Mouse (Mus musculus) embryonic facial prominence, embryonic 15.5 days (tissue): ENCODE results near the gene Mpzl3. TPM values are rescaled to one million over a fixed set of nuclear protein-coding genes. Genes with fewer than 3 reads are reported as not detected.

Source experiments
- ATAC-seq: fragments of 200-750 bp; cut with Nextera tagmentation; 2 replicates; pipeline ENCODE4 v1.8.0; 2017; ENCODE audit warnings: low read depth, moderate TSS enrichment; ENCODE audit not compliant: insufficient number of reproducible peaks, low FRiP score, low TSS enrichment
- H3K27ac ChIP-seq: fragments of 300-500 bp; sonication (generic); replicated peaks from 2 replicates; pipeline ENCODE4 v1.5.1; 2015; ENCODE audit warnings: mild to moderate bottlenecking, inconsistent platforms
- H3K27me3 ChIP-seq: fragments of 300-500 bp; sonication (generic); 2 replicates; pipeline ENCODE4 v1.6.1; 2015; ENCODE audit warnings: inconsistent platforms
- H3K36me3 ChIP-seq: fragments of 300-500 bp; sonication (generic); 2 replicates; pipeline ENCODE4 v1.6.1; 2015; ENCODE audit warnings: mild to moderate bottlenecking, inconsistent platforms
- H3K4me1 ChIP-seq: fragments of 300-500 bp; sonication (generic); 2 replicates; pipeline ENCODE4 v1.6.1; 2015; ENCODE audit warnings: inconsistent platforms
- H3K4me2 ChIP-seq: fragments of 300-500 bp; sonication (generic); replicated peaks from 2 replicates; pipeline ENCODE4 v1.6.1; 2015; ENCODE audit warnings: mild to moderate bottlenecking, inconsistent platforms
- H3K4me3 ChIP-seq: fragments of 300-500 bp; sonication (generic); replicated peaks from 2 replicates; pipeline ENCODE4 v1.5.1; 2015; ENCODE audit warnings: mild to moderate bottlenecking, inconsistent platforms
- H3K9ac ChIP-seq: fragments of 300-500 bp; sonication (generic); 2 replicates; pipeline ENCODE4 v1.6.1; 2015; ENCODE audit warnings: inconsistent platforms
- H3K9me3 ChIP-seq: fragments of 300-500 bp; sonication (generic); replicated peaks from 2 replicates; pipeline ENCODE4 v1.6.1; 2016; ENCODE audit warnings: inconsistent platforms
- WGBS: fragments of 180-500 bp; shearing (Covaris S2); methylation state at CpG from one replicate; pipeline ENCODE4 v1.1.7; 2015; 5-methylcytosine and 5-hydroxymethylcytosine counted together
- polyA plus RNA-seq: library from polyadenylated mRNA; unstranded; fragments of >200 nt; fragmentation: Nextera tagmentation; extraction: Ambion mirVana; gene quantifications from 2 replicates; pipeline ENCODE4 v1.2.1, GENCODE M21; 2015

Gene Mpzl3
- polyA plus RNA-seq, 1 experiment from 2014 or later, result 9.0 TPM

- Histone ChIP-seq H3K9me3 (no peaks in the 10 kb centered on the region), H3K4me3 (no peak overlapping the region), H3K27ac (no peak overlapping the region), H3K9ac (no peak overlapping the region), H3K36me3 (no peaks in the 10 kb centered on the region), H3K4me1 (peaks cover 6% of the 10 kb centered on the region; the same call in 1 of the 2 replicates), H3K4me2 (no peak overlapping the region), H3K27me3 (peaks cover 22% of the 10 kb centered on the region)
- ATAC-seq, result no peak
- 88% methylated on average over 16 of the region's 16 CpGs for WGBS
Measured at GRCm38 (mm10) chr9:45046973-45047372, 8.0 kb upstream of the Mpzl3 start.

GRCm38 (mm10) chr9:45048511-45048910 lies 6.5 kb upstream of the Mpzl3 start:
- Histone ChIP-seq H3K9me3 (no peaks in the 10 kb centered on the region), H3K27ac (no peak overlapping the region), H3K4me3 (no peak overlapping the region), H3K4me1 (no peaks in the 10 kb centered on the region), H3K4me2 (no peak overlapping the region), H3K27me3 (peaks cover 13% of the 10 kb centered on the region), H3K36me3 (no peaks in the 10 kb centered on the region), H3K9ac (no peak overlapping the region)
- ATAC-seq, result no peak
- 33% methylated on average over 4 of the region's 4 CpGs for WGBS

- H3K27ac ChIP-seq, result no peak overlapping the region
- H3K36me3 ChIP-seq, result no peaks in the 10 kb centered on the region
- no peak overlapping the region for H3K4me2 ChIP-seq
- peaks cover 4% of the 10 kb centered on the region; the same call in 1 of the 2 replicates for H3K27me3 ChIP-seq
- no peak overlapping the region for H3K4me3 ChIP-seq
- no peak overlapping the region for H3K9ac ChIP-seq
- no peaks in the 10 kb centered on the region for H3K4me1 ChIP-seq
- WGBS, result 77% methylated on average over 1 of the region's 1 CpGs
- no peak for ATAC-seq
- no peaks in the 10 kb centered on the region for H3K9me3 ChIP-seq
Measured at GRCm38 (mm10) chr9:45049731-45050130, 5.3 kb upstream of the Mpzl3 start.

GRCm38 (mm10) chr9:45050301-45050700 lies 4.7 kb upstream of the Mpzl3 start:
- no peaks in the 10 kb centered on the region for H3K36me3 ChIP-seq
- 86% methylated on average over 2 of the region's 2 CpGs for WGBS
- H3K4me3 ChIP-seq, result no peak overlapping the region
- peaks cover 3% of the 10 kb centered on the region; the same call in 1 of the 2 replicates for H3K27me3 ChIP-seq
- ATAC-seq, result no peak
- no peak overlapping the region for H3K9ac ChIP-seq
- H3K27ac ChIP-seq, result no peak overlapping the region
- H3K4me1 ChIP-seq, result no peaks in the 10 kb centered on the region
- H3K4me2 ChIP-seq, result no peak overlapping the region
- H3K9me3 ChIP-seq, result no peaks in the 10 kb centered on the region

GRCm38 (mm10) chr9:45058304-45058940 lies 3.4 kb downstream of the Mpzl3 start:
- peaks cover 13% of the 10 kb centered on the region; the same call in 1 of the 2 replicates for H3K27me3 ChIP-seq
- H3K27ac ChIP-seq, result no peak overlapping the region
- 15% methylated on average over 5 of the region's 5 CpGs for WGBS
- H3K9me3 ChIP-seq, result no peaks in the 10 kb centered on the region
- no peaks in the 10 kb centered on the region for H3K4me1 ChIP-seq
- H3K4me2 ChIP-seq, result no peak overlapping the region
- no peaks in the 10 kb centered on the region for H3K36me3 ChIP-seq
- H3K9ac ChIP-seq, result no peak overlapping the region
- no peak overlapping the region for H3K4me3 ChIP-seq
- no peak for ATAC-seq

GRCm38 (mm10) chr9:45060151-45060550 lies 5.2 kb downstream of the Mpzl3 start:
- Histone ChIP-seq H3K27me3 (peaks cover 13% of the 10 kb centered on the region; the same call in 1 of the 2 replicates), H3K9me3 (no peaks in the 10 kb centered on the region), H3K4me3 (no peak overlapping the region), H3K36me3 (no peaks in the 10 kb centered on the region), H3K9ac (no peak overlapping the region), H3K4me1 (no peaks in the 10 kb centered on the region), H3K4me2 (no peak overlapping the region), H3K27ac (no peak overlapping the region)
- ATAC-seq, result no peak
- WGBS, result 30% methylated on average over 7 of the region's 7 CpGs

GRCm38 (mm10) chr9:45062677-45063076 lies 7.7 kb downstream of the Mpzl3 start:
- H3K9me3 ChIP-seq, result no peaks in the 10 kb centered on the region
- H3K36me3 ChIP-seq, result no peaks in the 10 kb centered on the region
- WGBS, result 60% methylated on average over 3 of the region's 3 CpGs
- peaks cover 5% of the 10 kb centered on the region; the same call in 1 of the 2 replicates for H3K27me3 ChIP-seq
- ATAC-seq, result no peak
- no peak overlapping the region for H3K4me3 ChIP-seq
- H3K4me2 ChIP-seq, result no peak overlapping the region
- H3K4me1 ChIP-seq, result no peaks in the 10 kb centered on the region
- no peak overlapping the region for H3K27ac ChIP-seq
- no peak overlapping the region for H3K9ac ChIP-seq

- no peaks in the 10 kb centered on the region; the same call in 1 of the 2 replicates for H3K27me3 ChIP-seq
- no peak overlapping the region for H3K9ac ChIP-seq
- H3K4me3 ChIP-seq, result no peak overlapping the region
- no peak overlapping the region for H3K4me2 ChIP-seq
- ATAC-seq, result no peak
- no peak overlapping the region for H3K27ac ChIP-seq
- 72% methylated on average over 6 of the region's 6 CpGs for WGBS
- H3K4me1 ChIP-seq, result no peaks in the 10 kb centered on the region
- no peaks in the 10 kb centered on the region for H3K36me3 ChIP-seq
- no peaks in the 10 kb centered on the region for H3K9me3 ChIP-seq
Measured at GRCm38 (mm10) chr9:45064421-45064820, 9.4 kb downstream of the Mpzl3 start.

- Histone ChIP-seq H3K27ac (no peak overlapping the region), H3K4me2 (no peak overlapping the region), H3K36me3 (no peaks in the 10 kb centered on the region), H3K9me3 (no peaks in the 10 kb centered on the region), H3K27me3 (no peaks in the 10 kb centered on the region), H3K4me3 (no peak overlapping the region), H3K4me1 (no peaks in the 10 kb centered on the region), H3K9ac (no peak overlapping the region)
- WGBS, result 76% methylated on average over 4 of the region's 4 CpGs
- no peak for ATAC-seq
Measured at GRCm38 (mm10) chr9:45066735-45067134, 11.7 kb downstream of the Mpzl3 start.

GRCm38 (mm10) chr9:45071800-45072199 lies 16.8 kb downstream of the Mpzl3 start:
- no peak overlapping the region for H3K4me2 ChIP-seq
- no peak overlapping the region for H3K9ac ChIP-seq
- no peak overlapping the region for H3K4me3 ChIP-seq
- H3K36me3 ChIP-seq, result no peaks in the 10 kb centered on the region
- ATAC-seq, result no peak
- H3K9me3 ChIP-seq, result no peaks in the 10 kb centered on the region
- H3K27me3 ChIP-seq, result no peaks in the 10 kb centered on the region
- no peak overlapping the region for H3K27ac ChIP-seq
- no peaks in the 10 kb centered on the region for H3K4me1 ChIP-seq
- WGBS, result 47% methylated on average over 3 of the region's 3 CpGs

- Histone ChIP-seq H3K4me3 (no peak overlapping the region), H3K9ac (no peak overlapping the region), H3K27me3 (no peaks in the 10 kb centered on the region; the same call in 1 of the 2 replicates), H3K4me1 (no peaks in the 10 kb centered on the region), H3K27ac (no peak overlapping the region), H3K9me3 (no peaks in the 10 kb centered on the region), H3K4me2 (no peak overlapping the region), H3K36me3 (no peaks in the 10 kb centered on the region)
- 69% methylated on average over 3 of the region's 3 CpGs for WGBS
- no peak for ATAC-seq
Measured at GRCm38 (mm10) chr9:45077859-45078258, 22.9 kb downstream of the Mpzl3 start.

GRCm38 (mm10) chr9:45079011-45079410 lies 24.0 kb downstream of the Mpzl3 start, which contains the start of gene Jaml:
Gene Jaml, plus strand, starts transcription at chr9:45079183.
- no peaks in the 10 kb centered on the region for H3K9me3 ChIP-seq
- H3K4me3 ChIP-seq, result no peak within 1 kb of the TSS
- no peak within 1 kb of the TSS for H3K9ac ChIP-seq
- H3K36me3 ChIP-seq, result no peaks in the 10 kb centered on the region
- WGBS, result 89% methylated on average over 5 of the region's 5 CpGs
- H3K4me2 ChIP-seq, result no peak within 1 kb of the TSS
- H3K4me1 ChIP-seq, result no peaks in the 10 kb centered on the region
- no peak for ATAC-seq
- no peak within 1 kb of the TSS for H3K27ac ChIP-seq
- H3K27me3 ChIP-seq, result no peaks in the 10 kb centered on the region; the same call in 1 of the 2 replicates
